Mouse (Mus musculus) urinary bladder, postnatal 14 days (tissue): Measurements from ENCODE around the gene Zfp472.
"Not testable (repeated sequence)": the region's sequence is repeated elsewhere in the genome, so short reads cannot be mapped to it uniquely, and the experiment has no call there.

Experiments
- DNase-seq: peaks from one replicate; pipeline ENCODE4 v3.0.0; 2021; ENCODE audit warnings: low spot score

The Zfp472 gene

GRCm38 (mm10) chr17:33008337-33008736, 42.7 kb downstream of the Zfp472 start:
- DNase-seq, result no peak

DNA sequence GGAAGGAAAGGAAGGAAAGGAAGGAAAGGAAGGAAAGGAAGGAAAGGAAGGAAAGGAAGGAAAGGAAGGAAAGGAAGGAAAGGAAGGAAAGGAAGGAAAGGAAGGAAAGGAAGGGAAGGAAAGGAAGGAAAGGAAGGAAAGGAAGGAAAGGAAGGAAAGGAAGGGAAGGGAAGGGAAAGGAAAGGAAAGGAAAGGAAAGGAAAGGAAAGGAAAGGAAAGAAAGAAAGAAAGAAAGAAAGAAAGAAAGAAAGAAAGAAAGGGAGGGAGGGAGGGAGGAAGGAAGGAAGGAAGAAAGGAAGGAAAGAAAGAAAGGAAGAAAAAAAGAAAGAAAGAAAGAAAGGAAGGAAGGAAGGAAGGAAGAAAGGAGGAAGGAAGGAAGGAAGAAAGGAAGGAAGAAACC, 54.8 kb downstream of the Zfp472 start:
- DNase-seq, result not testable (repeated sequence)
